Mouse (Mus musculus) hindbrain, embryonic 15.5 days (tissue): ENCODE measurements around the gene Sytl2. TPM values are rescaled to one million over a fixed set of nuclear protein-coding genes. Genes with fewer than 3 reads are reported as not detected.

Experiments
- ATAC-seq: fragments of 200-750 bp; cut with Nextera tagmentation; 2 replicates; pipeline ENCODE4 v1.8.0; 2017; ENCODE audit warnings: low read depth, moderate number of reproducible peaks, moderate TSS enrichment; ENCODE audit not compliant: low FRiP score
- H3K27ac ChIP-seq: fragments of 300-500 bp; sonication (generic); replicated peaks from 2 replicates; pipeline ENCODE4 v1.5.1; 2015; ENCODE audit warnings: mild to moderate bottlenecking, inconsistent platforms
- H3K27me3 ChIP-seq: fragments of 300-500 bp; sonication (generic); 2 replicates; pipeline ENCODE4 v1.6.1; 2015; ENCODE audit warnings: control low read depth, inconsistent platforms
- H3K36me3 ChIP-seq: fragments of 300-500 bp; sonication (generic); 2 replicates; pipeline ENCODE4 v1.6.1; 2015; ENCODE audit warnings: control low read depth, inconsistent platforms
- H3K4me1 ChIP-seq: fragments of 300-500 bp; sonication (generic); replicated peaks from 2 replicates; pipeline ENCODE4 v1.6.1; 2015; ENCODE audit warnings: control low read depth, inconsistent platforms
- H3K4me2 ChIP-seq: fragments of 300-500 bp; sonication (generic); 2 replicates; pipeline ENCODE4 v1.6.1; 2015; ENCODE audit warnings: moderate library complexity, mild to moderate bottlenecking, inconsistent platforms
- H3K4me3 ChIP-seq: fragments of 300-500 bp; sonication (generic); 2 replicates; pipeline ENCODE4 v1.5.1; 2015; ENCODE audit warnings: mild to moderate bottlenecking, inconsistent platforms
- H3K9ac ChIP-seq: fragments of 300-500 bp; sonication (generic); 2 replicates; pipeline ENCODE4 v1.6.1; 2015; ENCODE audit warnings: inconsistent platforms
- H3K9me3 ChIP-seq: fragments of 300-500 bp; sonication (generic); 2 replicates; pipeline ENCODE4 v1.6.1; 2016; ENCODE audit warnings: control low read depth, inconsistent platforms
- WGBS: fragments of 180-500 bp; shearing (Covaris S2); methylation state at CpG from one replicate; pipeline ENCODE4 v1.1.7; 2015; 5-methylcytosine and 5-hydroxymethylcytosine counted together
- polyA plus RNA-seq: library from polyadenylated mRNA; unstranded; fragments of >200 nt; fragmentation: Nextera tagmentation; extraction: Ambion mirVana; gene quantifications from 2 replicates; pipeline ENCODE4 v1.2.1, GENCODE M21; 2015

Gene Sytl2
- polyA plus RNA-seq, 1 experiment from 2014 or later: 8.5 TPM

DNA sequence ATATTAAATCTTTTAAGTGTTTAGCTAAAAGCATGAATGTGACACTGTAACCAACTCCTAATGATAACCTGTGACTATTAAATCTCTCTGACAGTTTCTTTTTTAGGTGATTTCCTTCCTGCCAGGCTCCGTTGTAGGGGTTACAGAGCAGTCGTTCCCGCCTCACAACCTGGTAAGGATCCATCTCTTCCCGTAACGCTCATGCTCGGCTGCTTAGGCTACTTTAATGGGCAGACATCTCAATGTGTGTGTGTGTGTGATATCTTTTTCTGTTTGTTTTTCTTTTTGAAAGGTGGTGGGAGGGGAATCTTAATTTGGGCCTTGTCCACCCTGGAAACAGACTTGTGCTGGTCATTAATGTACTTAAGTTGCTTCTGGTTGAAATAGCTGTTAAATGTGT is 142.2 kb downstream of the Sytl2 start:
- WGBS: 0% methylated on average over 6 of the region's 6 CpGs
- Histone ChIP-seq H3K9me3 (no peaks in the 10 kb centered on the region), H3K4me1 (peaks cover 17% of the 10 kb centered on the region), H3K36me3 (peaks cover 7% of the 10 kb centered on the region), H3K9ac (peak overlapping the region; percentile 93), H3K4me2 (peak overlapping the region; percentile 80), H3K27me3 (no peaks in the 10 kb centered on the region), H3K27ac (no peak overlapping the region; the same call in 1 of the 2 replicates), H3K4me3 (peak overlapping the region; percentile 66)
- no peak for ATAC-seq

DNA sequence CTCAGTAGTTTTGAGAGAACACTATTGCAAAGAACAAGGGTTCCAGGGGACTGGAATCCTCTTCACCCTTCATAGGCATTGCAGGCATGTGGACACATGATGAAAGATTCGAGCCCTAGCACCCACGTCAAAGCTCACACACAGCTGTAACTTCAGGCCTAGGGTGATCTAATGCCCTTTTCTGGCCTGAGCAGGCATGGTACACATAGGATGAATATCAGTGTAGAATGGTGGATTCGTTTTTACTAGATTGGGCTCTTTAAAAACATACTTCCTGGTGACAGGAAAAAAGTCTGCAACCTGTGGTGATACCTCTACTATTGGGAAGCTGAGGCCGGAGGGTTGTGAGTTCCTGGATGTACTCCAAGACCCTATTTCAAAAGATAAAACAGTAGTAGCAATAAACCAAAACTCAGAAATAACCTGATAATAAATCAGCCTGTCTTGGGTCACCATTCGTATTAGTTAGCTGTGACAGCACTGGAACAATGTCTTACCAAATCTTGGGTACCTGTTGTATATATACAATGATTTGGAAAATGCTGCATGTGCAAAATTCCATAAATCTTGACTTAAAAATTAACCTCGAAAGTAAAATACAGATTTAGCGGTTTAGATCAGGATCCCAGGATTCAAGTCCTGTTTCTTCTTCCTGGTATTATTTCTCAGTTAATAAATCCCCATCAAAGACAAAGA is 154.2 kb downstream of the Sytl2 start:
- WGBS: 35% methylated on average over 7 of the region's 7 CpGs
- no peaks in the 10 kb centered on the region for H3K9me3 ChIP-seq
- no peaks in the 10 kb centered on the region for H3K27me3 ChIP-seq
- H3K36me3 ChIP-seq: peaks cover 22% of the 10 kb centered on the region
- peak overlapping the region; percentile 93 for H3K9ac ChIP-seq
- ATAC-seq: no peak
- peaks cover 13% of the 10 kb centered on the region for H3K4me1 ChIP-seq
- H3K4me3 ChIP-seq: peak overlapping the region; percentile 94
- peak overlapping the region; percentile 96 for H3K27ac ChIP-seq
- peak overlapping the region; percentile 70 for H3K4me2 ChIP-seq

DNA sequence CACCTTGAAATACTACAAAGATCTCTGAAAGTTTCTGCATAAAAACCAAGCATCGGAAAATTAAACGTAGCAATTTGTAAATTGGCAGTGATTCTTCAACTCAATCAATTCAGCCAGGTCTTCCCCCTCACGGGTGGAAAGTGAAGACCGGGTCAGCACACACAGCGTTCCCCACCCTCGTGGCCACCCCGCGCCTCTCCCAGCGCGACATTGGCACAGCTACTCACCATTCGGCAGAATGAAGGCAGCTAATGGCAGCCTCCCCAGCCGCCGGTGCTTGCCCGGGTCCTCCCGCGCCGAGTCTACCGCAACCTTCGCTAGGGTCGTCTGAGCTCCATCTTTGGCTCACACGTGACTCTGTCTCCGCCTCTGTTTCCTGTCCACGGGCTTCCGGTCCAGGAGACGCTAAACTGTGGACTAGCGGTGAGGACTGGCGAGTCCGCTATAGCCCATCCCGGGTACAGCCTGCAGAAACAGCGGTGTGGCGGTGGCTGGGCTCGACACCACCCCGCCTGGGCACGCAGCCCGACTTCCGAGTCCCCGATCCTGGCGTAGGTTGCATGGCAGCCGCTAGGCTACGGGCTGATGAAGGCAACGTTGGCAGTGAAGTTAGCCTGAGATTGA is 154.9 kb downstream of the Sytl2 start, which contains the start of gene Tmem126a:
Gene Tmem126a, minus strand, starts transcription at position 385 of the 624 bp plus-strand sequence.
- WGBS: under 1% methylated on average over 41 of the region's 41 CpGs
- Histone ChIP-seq H3K27ac (peak within 1 kb of the TSS; percentile 96), H3K36me3 (peaks cover 16% of the 10 kb centered on the region), H3K4me3 (peak within 1 kb of the TSS; percentile 94), H3K27me3 (no peaks in the 10 kb centered on the region), H3K9me3 (no peaks in the 10 kb centered on the region), H3K4me2 (peak within 1 kb of the TSS; percentile 70), H3K4me1 (peaks cover 13% of the 10 kb centered on the region), H3K9ac (peak within 1 kb of the TSS; percentile 93)
- peak; percentile 99 for ATAC-seq

DNA sequence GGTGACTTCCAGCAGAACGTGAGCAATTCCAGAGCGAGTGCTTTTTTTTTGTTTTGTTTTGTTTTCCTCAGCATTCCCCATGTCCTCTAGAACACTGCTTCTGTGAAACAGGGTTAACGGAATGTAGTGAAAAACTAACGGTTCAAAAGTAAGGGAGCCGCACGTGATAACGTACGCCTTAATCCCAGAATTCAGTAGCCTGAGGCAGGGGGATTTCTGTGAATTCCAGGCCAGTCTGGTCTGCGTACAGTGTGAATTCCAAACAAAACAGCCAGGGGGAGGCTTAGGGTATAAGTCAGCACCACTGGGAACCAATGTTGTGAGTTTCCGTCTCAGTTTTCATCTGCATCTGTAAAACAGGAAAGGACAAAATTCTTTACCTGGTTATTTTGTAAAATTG is 155.5 kb downstream of the Sytl2 start:
- Histone ChIP-seq H3K4me2 (peak overlapping the region; percentile 70), H3K27ac (peak overlapping the region; percentile 96), H3K4me1 (peaks cover 13% of the 10 kb centered on the region), H3K36me3 (peaks cover 15% of the 10 kb centered on the region), H3K9me3 (no peaks in the 10 kb centered on the region), H3K27me3 (no peaks in the 10 kb centered on the region), H3K4me3 (peak overlapping the region; percentile 94), H3K9ac (peak overlapping the region; percentile 93)
- peak; percentile 67 for ATAC-seq
- 7% methylated on average over 10 of the region's 10 CpGs for WGBS

Other genes starting within 250 kb of the Sytl2 start
- 34.2 and 37.4 TPM in 2 replicates for gene Picalm, start 172.0 kb upstream of the Sytl2 start, polyA plus RNA-seq
- gene Ccdc83, start 36.5 kb upstream of the Sytl2 start, polyA plus RNA-seq: not detected in 2 replicates
- gene Ccdc89, start 124.3 kb downstream of the Sytl2 start, polyA plus RNA-seq: 2.0 and 2.3 TPM in 2 replicates
- 28.5 and 29.0 TPM in 2 replicates for gene Crebzf, start 140.5 kb downstream of the Sytl2 start, polyA plus RNA-seq
- 124 and 134 TPM in 2 replicates for gene Tmem126a, start 155.0 kb downstream of the Sytl2 start, polyA plus RNA-seq
- gene Tmem126b, start 173.7 kb downstream of the Sytl2 start, polyA plus RNA-seq: 42.0 and 47.0 TPM in 2 replicates
- gene Dlg2, start 174.4 kb downstream of the Sytl2 start, polyA plus RNA-seq: 27.4 and 28.5 TPM in 2 replicates